Mouse (Mus musculus) kidney, embryonic 16.5 days (tissue): ENCODE data around the gene Krtap4-6. TPM values are rescaled to one million over a fixed set of nuclear protein-coding genes. Genes with fewer than 3 reads are reported as not detected.
"Not testable (repeated sequence)": the region's sequence is repeated elsewhere in the genome, so short reads cannot be mapped to it uniquely, and the experiment has no call there.

ENCODE experiments used
- ATAC-seq: fragments of 200-750 bp; cut with Nextera tagmentation; 2 replicates; pipeline ENCODE4 v1.8.0; 2017; ENCODE audit warnings: moderate TSS enrichment; ENCODE audit not compliant: low FRiP score, low TSS enrichment
- H3K27ac ChIP-seq: fragments of 300-500 bp; sonication (generic); 2 replicates; pipeline ENCODE4 v1.5.1; 2014; ENCODE audit warnings: low read length
- H3K27me3 ChIP-seq: fragments of 300-500 bp; sonication (generic); 2 replicates; pipeline ENCODE4 v1.6.1; 2014; ENCODE audit warnings: low read length, control low read depth, mixed read lengths; ENCODE audit not compliant: insufficient read depth
- H3K36me3 ChIP-seq: fragments of 300-500 bp; sonication (generic); 2 replicates; pipeline ENCODE4 v1.6.1; 2014; ENCODE audit warnings: low read length, control low read depth, mixed read lengths; ENCODE audit not compliant: insufficient read depth
- H3K4me1 ChIP-seq: fragments of 300-500 bp; sonication (generic); 2 replicates; pipeline ENCODE4 v1.6.1; 2014; ENCODE audit warnings: low read length, control low read depth, mixed read lengths; ENCODE audit not compliant: insufficient read depth
- H3K4me2 ChIP-seq: fragments of 300-500 bp; sonication (generic); replicated peaks from 2 replicates; pipeline ENCODE4 v1.6.1; 2014; ENCODE audit warnings: low read depth, low read length
- H3K4me3 ChIP-seq: fragments of 300-500 bp; sonication (generic); 2 replicates; pipeline ENCODE4 v1.5.1; 2014; ENCODE audit warnings: mild to moderate bottlenecking, low read length
- H3K9ac ChIP-seq: fragments of 300-500 bp; sonication (generic); replicated peaks from 2 replicates; pipeline ENCODE4 v1.6.1; 2014; ENCODE audit warnings: low read length
- H3K9me3 ChIP-seq: fragments of 300-500 bp; sonication (generic); 2 replicates; pipeline ENCODE4 v1.6.1; 2016; ENCODE audit warnings: low read length, control low read depth
- WGBS: fragments of 180-500 bp; shearing (Covaris S2); extraction: QIAGEN DNeasy Blood & Tissue Kit; methylation state at CpG from one replicate; pipeline ENCODE4 v1.1.7; 2014; 5-methylcytosine and 5-hydroxymethylcytosine counted together
- polyA plus RNA-seq: library from polyadenylated mRNA; unstranded; fragments of >200 nt; fragmentation: Nextera tagmentation; extraction: Ambion mirVana; gene quantifications from 2 replicates; pipeline ENCODE4 v1.2.1, GENCODE M21; 2015

Gene Krtap4-6
- polyA plus RNA-seq, 1 experiment from 2014 or later, result not detected

- Histone ChIP-seq H3K36me3 (no peaks in the 10 kb centered on the region), H3K9me3 (no peaks in the 10 kb centered on the region), H3K4me3 (no peak overlapping the region), H3K27ac (no peak overlapping the region), H3K4me1 (no peaks in the 10 kb centered on the region), H3K9ac (no peak overlapping the region), H3K27me3 (no peaks in the 10 kb centered on the region), H3K4me2 (no peak overlapping the region)
- ATAC-seq, result no peak
- 79% methylated on average over 3 of the region's 3 CpGs for WGBS
Observed at GRCm38 (mm10) chr11:99644351-99644750, 21.4 kb downstream of the Krtap4-6 start.

DNA sequence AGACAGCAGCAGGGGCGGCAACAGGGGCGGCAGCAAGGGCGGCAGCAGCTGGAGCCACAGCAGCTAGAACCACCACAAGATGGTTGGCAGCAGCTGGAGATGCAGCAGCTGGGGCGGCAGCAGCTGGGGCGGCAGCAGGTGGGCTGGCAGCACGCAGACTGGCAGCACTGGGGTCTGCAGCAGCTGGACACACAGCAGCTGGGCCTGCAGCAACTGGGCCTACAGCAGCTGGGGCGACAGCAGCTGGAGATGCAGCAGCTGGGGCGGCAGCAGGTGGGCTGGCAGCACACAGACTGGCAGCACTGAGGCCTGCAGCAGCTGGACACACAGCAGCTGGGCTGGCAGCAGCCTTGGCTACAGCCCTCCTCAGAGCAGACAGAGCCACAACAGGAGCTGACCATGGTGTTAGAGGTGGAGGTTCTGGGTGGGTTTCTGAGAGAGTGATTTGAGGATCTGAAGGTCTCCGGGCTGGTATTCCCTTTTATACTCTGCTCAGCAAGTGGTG lies 22.1 kb downstream of the Krtap4-6 start, which contains the start of gene Krtap4-7:
Gene Krtap4-7 (minus strand): TSS at position 455 of the 505 bp plus-strand sequence.
- not testable (repeated sequence) for H3K27me3 ChIP-seq, H3K27ac ChIP-seq, H3K36me3 ChIP-seq, ATAC-seq, H3K4me2 ChIP-seq, H3K9ac ChIP-seq, H3K4me3 ChIP-seq, H3K9me3 ChIP-seq, H3K4me1 ChIP-seq
- 84% methylated on average over 9 of the region's 9 CpGs for WGBS

DNA sequence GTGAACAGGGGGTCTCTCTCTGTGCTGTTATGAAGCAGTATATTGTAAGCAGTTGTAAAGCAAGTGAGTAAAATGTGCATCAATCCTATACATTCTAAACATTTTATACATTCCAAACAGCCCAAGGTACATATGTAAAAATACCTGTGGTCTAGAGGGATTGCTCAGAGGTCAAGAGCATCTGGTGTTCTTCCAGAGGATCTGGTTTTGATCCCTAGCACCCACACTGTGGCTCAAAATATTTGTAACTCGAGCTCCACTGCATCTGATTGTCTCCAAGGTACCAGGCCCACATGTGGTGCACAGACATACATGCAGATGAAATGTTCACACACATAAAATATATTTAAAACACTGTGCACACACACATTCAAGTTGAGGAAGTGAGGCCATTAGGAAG lies 24.8 kb downstream of the Krtap4-6 start:
- no peaks in the 10 kb centered on the region for H3K27me3 ChIP-seq
- H3K4me2 ChIP-seq, result no peak overlapping the region
- no peaks in the 10 kb centered on the region for H3K9me3 ChIP-seq
- no peaks in the 10 kb centered on the region for H3K4me1 ChIP-seq
- H3K36me3 ChIP-seq, result no peaks in the 10 kb centered on the region
- H3K27ac ChIP-seq, result no peak overlapping the region
- no peak overlapping the region for H3K4me3 ChIP-seq
- H3K9ac ChIP-seq, result no peak overlapping the region
- ATAC-seq, result no peak
- WGBS, result 42% methylated on average over 1 of the region's 1 CpGs

GRCm38 (mm10) chr11:99637086-99637485 lies 28.7 kb downstream of the Krtap4-6 start:
- Histone ChIP-seq H3K27ac (no peak overlapping the region), H3K27me3 (no peaks in the 10 kb centered on the region), H3K4me3 (no peak overlapping the region), H3K9me3 (no peaks in the 10 kb centered on the region), H3K36me3 (no peaks in the 10 kb centered on the region), H3K4me2 (no peak overlapping the region), H3K9ac (no peak overlapping the region), H3K4me1 (no peaks in the 10 kb centered on the region)
- ATAC-seq, result no peak
- WGBS, result 65% methylated on average over 1 of the region's 1 CpGs

GRCm38 (mm10) chr11:99634653-99635134 lies 31.1 kb downstream of the Krtap4-6 start, which contains the start of gene Krtap4-2:
TSS of gene Krtap4-2 (minus strand) at chr11:99635084.
- Histone ChIP-seq H3K9me3 (no peaks in the 10 kb centered on the region), H3K27me3 (no peaks in the 10 kb centered on the region)
- WGBS, result 31% methylated on average over 8 of the region's 8 CpGs

DNA sequence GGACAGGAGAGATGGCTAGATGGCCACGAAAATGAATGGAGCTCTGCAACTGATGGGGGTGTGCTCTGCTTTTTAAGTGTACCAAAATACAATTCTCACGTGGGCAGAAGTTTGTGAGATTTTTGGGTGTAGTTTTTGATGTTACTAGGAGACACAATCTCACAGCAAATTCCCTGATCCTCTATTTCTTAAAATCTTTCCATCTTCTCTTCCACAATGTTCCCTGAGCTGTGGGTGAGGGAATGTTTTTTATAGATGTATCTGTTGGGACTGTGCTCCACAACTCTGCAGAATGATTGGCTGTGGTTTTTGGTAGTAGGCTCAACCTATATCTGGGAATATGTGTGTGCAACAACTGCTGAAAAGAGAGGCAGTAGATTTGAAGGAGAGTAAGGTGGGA lies 32.5 kb downstream of the Krtap4-6 start:
- no peak for ATAC-seq
- H3K27me3 ChIP-seq, result no peaks in the 10 kb centered on the region
- H3K27ac ChIP-seq, result no peak overlapping the region
- 51% methylated on average over 2 of the region's 2 CpGs for WGBS
- H3K9me3 ChIP-seq, result no peaks in the 10 kb centered on the region
- H3K9ac ChIP-seq, result no peak overlapping the region
- H3K4me3 ChIP-seq, result no peak overlapping the region
- H3K4me1 ChIP-seq, result no peaks in the 10 kb centered on the region
- H3K36me3 ChIP-seq, result no peaks in the 10 kb centered on the region
- no peak overlapping the region for H3K4me2 ChIP-seq

More at GRCm38 (mm10) chr11:99634653-99635134, 31.1 kb downstream of the Krtap4-6 start, which contains the start of gene Krtap4-2:
- Histone ChIP-seq H3K9ac (no peak within 1 kb of the TSS), H3K4me3 (no peak within 1 kb of the TSS), H3K4me2 (no peak within 1 kb of the TSS), H3K36me3 (no peaks in the 10 kb centered on the region), H3K27ac (no peak within 1 kb of the TSS), H3K4me1 (no peaks in the 10 kb centered on the region)
- no peak for ATAC-seq

GRCm38 (mm10) chr11:99630890-99631289 lies 34.9 kb downstream of the Krtap4-6 start:
- H3K4me2 ChIP-seq, result no peak overlapping the region
- H3K27ac ChIP-seq, result no peak overlapping the region
- H3K4me3 ChIP-seq, result no peak overlapping the region
- no peaks in the 10 kb centered on the region for H3K36me3 ChIP-seq
- WGBS, result 70% methylated on average over 3 of the region's 3 CpGs
- H3K27me3 ChIP-seq, result no peaks in the 10 kb centered on the region
- no peaks in the 10 kb centered on the region for H3K4me1 ChIP-seq
- no peak overlapping the region for H3K9ac ChIP-seq
- ATAC-seq, result no peak
- no peaks in the 10 kb centered on the region for H3K9me3 ChIP-seq

GRCm38 (mm10) chr11:99628138-99628537 lies 37.6 kb downstream of the Krtap4-6 start, which contains the start of gene Krtap4-1:
TSS of gene Krtap4-1 (minus strand) at chr11:99628238.
- 78% methylated on average over 4 of the region's 4 CpGs for WGBS
- H3K27ac ChIP-seq, result no peak within 1 kb of the TSS
- H3K27me3 ChIP-seq, result no peaks in the 10 kb centered on the region
- H3K4me3 ChIP-seq, result no peak within 1 kb of the TSS
- H3K9ac ChIP-seq, result no peak within 1 kb of the TSS
- no peaks in the 10 kb centered on the region for H3K36me3 ChIP-seq
- no peak within 1 kb of the TSS for H3K4me2 ChIP-seq
- no peaks in the 10 kb centered on the region for H3K4me1 ChIP-seq
- no peaks in the 10 kb centered on the region for H3K9me3 ChIP-seq
- no peak for ATAC-seq

DNA sequence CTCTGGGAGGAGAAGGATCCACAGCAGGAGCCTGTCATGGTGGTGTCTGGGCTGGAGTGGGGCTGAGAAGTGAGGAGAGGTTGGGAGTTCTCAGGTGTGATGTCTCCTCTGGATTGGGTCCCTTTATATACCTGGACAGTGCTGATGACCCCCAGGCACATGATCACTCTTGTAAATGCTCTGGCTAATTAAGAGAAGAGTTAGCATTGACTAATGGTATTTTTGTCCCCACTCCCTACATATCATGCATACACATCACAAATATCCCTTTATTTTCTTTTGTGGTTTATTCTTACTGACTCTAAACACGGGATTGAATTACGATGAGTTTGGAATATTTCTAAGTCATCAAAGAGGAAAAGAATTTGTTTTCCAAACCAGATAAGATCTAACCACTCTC lies 45.4 kb downstream of the Krtap4-6 start, which contains the start of gene Gm11562:
Gene Gm11562 (minus strand): TSS at position 101 of the 400 bp plus-strand sequence.
- no peaks in the 10 kb centered on the region for H3K9me3 ChIP-seq
- H3K4me3 ChIP-seq, result no peak within 1 kb of the TSS
- no peak within 1 kb of the TSS for H3K4me2 ChIP-seq
- no peaks in the 10 kb centered on the region for H3K27me3 ChIP-seq
- no peak within 1 kb of the TSS for H3K9ac ChIP-seq
- no peak for ATAC-seq
- no peaks in the 10 kb centered on the region for H3K36me3 ChIP-seq
- 65% methylated on average over 2 of the region's 2 CpGs for WGBS
- H3K4me1 ChIP-seq, result no peaks in the 10 kb centered on the region
- no peak within 1 kb of the TSS for H3K27ac ChIP-seq
